Mouse (Mus musculus) cerebellum, adult 2 months (tissue): ENCODE measurements at regions not wholly inside any gene's neighbourhood (a gene's known extent, or its start where the extent isn't known, plus 50 kb on each side); places are given as distances from the start of the nearest gene placed in this dataset.

ENCODE experiments used
- DNase-seq, 2 experiments: peaks; one replicate each; pipeline ENCODE4 v3.0.0; 2021
- H3K27ac ChIP-seq: fragments of 200-500 bp; 2 replicates; pipeline ENCODE4 v1.5.1; 2012; ENCODE audit warnings: low read length, control low read depth, inconsistent platforms; ENCODE audit not compliant: insufficient read depth
- H3K27me3 ChIP-seq: fragments of 200-500 bp; 2 replicates; pipeline ENCODE4 v1.6.1; 2012; ENCODE audit warnings: inconsistent platforms, mild to moderate bottlenecking, low read length, moderate library complexity; ENCODE audit not compliant: control insufficient read depth, insufficient read depth
- H3K4me1 ChIP-seq: fragments of 200-500 bp; 2 replicates; pipeline ENCODE4 v1.6.1; 2011; ENCODE audit warnings: low read length; ENCODE audit not compliant: control insufficient read depth, insufficient read depth
- H3K4me3 ChIP-seq: fragments of 200-500 bp; replicated peaks from 2 replicates; pipeline ENCODE3; 2011; ENCODE audit warnings: mild to moderate bottlenecking, low read depth, low read length, control low read depth; ENCODE audit not compliant: insufficient read depth
- CTCF ChIP-seq: fragments of 200-500 bp; IDR thresholded peaks from 2 replicates; pipeline ENCODE4 v1.5.1; 2011; ENCODE audit warnings: low read depth, mild to moderate bottlenecking, control low read depth, low read length, moderate library complexity, borderline replicate concordance; ENCODE audit not compliant: insufficient read depth
- POLR2A ChIP-seq: fragments of 200-500 bp; IDR thresholded peaks from 2 replicates; pipeline ENCODE4 v1.6.1; 2011; ENCODE audit warnings: low read length, control low read depth, borderline replicate concordance; ENCODE audit not compliant: insufficient read depth
- WGBS: fragments of 180-500 bp; shearing (Covaris S2); methylation state at CpG from one replicate; pipeline ENCODE4 v1.1.7; 2018; 5-methylcytosine and 5-hydroxymethylcytosine counted together

DNA sequence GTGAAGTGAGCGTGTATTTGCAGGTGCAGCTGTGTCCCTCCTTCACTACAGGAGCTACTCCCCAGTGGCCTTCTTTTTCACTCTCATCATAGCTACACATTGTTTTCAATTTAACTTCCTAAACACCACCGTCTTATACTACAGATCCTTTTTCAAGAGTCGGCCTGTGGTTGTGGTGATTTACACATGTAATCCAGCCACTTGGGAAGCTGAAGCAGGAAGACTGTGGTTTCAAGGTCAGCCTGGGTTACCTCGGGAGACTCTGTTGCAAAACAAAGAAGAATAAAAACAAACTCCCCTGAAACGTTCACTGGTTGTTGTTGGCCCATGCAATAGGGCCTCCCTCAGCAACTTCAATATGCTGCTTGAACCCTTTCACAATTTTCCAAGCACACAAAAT lies 153.8 kb upstream of the Kcnh8 start:
- H3K4me3 ChIP-seq: no peak overlapping the region

DNA sequence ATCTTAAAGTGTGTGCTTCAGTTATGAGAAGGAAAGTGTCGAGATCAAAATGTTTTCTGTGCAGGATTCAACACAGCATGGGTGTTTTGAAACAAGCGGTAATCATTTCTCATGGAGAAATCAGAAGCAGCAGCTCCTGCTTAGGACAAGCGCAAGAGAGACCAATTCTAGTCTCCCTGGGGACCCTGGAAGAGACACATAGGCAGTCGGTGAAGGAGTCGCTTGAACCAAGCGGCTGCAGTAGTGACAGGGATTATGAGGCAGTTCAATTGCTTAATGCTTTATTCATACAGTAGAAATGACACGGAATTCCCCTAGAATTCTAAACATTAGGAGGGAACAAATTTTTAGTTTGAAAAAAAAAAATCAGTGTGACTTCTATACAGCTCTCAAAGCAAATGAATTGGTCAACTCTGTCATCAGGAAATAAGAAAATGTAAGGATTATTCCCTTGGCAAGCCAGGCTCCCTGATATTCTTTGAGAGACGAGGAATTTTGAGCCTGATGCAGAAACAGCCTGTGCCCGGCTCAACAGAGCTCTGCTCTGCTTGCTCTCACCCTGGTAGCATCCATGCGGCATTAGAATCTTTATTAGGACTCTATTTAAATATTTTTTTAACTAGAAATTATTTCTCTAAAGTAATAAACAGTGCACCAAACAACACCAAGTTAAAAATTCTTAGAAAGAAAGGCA lies 143.1 kb upstream of the Kcnh8 start:
- TF ChIP-seq POLR2A (no peak), CTCF (no peak)
- WGBS: 36% methylated on average over 10 of the region's 10 CpGs
- DNase-seq: no peak
- no peak overlapping the region for H3K4me3 ChIP-seq
- no peaks in the 10 kb centered on the region; the same call in 1 of the 2 replicates for H3K27me3 ChIP-seq
- H3K27ac ChIP-seq: no peak overlapping the region
- 0 out of 2 replicates have a peak, but pooled peaks cover 2% of the 10 kb centered on the region for H3K4me1 ChIP-seq

More for the DNA sequence above, 153.8 kb upstream of the Kcnh8 start:
- 79% methylated on average over 5 of the region's 5 CpGs for WGBS
- Histone ChIP-seq H3K27me3 (no peaks in the 10 kb centered on the region), H3K4me1 (no peaks in the 10 kb centered on the region), H3K27ac (no peak overlapping the region)
- DNase-seq: no peak
- TF ChIP-seq POLR2A: no peak
- TF ChIP-seq CTCF: no peak

DNA sequence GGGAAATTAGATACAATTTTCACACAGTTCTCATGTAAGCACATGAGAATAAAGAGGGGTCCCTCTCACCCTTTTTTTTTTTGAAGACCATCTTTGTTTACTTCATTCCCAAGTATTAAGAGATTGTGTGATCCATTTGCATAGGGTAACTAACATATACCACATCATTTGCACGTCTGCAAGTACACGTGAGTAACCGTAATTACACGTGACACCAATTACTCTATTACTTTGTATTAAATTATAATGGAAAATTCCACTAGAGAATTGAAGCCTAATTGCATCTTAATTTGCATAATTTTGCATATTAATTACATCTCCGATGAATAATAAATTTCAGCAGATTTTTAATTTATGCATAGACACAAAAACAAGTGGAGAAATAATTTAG lies 142.5 kb upstream of the Kcnh8 start:
- Histone ChIP-seq H3K27me3 (no peaks in the 10 kb centered on the region), H3K27ac (no peak overlapping the region), H3K4me1 (0 out of 2 replicates have a peak, but pooled peaks cover 2% of the 10 kb centered on the region), H3K4me3 (no peak overlapping the region)
- TF ChIP-seq POLR2A (no peak), CTCF (no peak)
- WGBS: 75% methylated on average over 5 of the region's 5 CpGs
- no peak for DNase-seq

DNA sequence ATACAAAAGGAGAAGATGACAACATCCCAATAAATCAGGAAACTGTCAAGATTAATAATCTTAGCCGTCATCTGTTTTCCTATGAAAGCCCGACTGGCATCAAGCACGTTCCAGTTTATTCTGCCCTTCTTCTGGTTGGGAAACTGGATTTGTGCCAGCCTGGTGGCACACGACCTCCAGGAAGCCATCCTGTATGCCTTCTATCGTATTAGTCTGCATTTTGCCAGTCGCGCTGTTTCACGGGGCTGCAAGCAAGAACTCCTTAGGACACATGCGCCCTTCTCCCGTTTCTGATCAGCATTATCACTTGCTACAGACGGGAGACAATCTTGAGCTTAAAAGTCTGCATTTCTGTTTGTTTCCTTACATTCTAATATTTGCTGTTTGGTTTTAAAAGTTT lies 141.2 kb upstream of the Kcnh8 start:
- H3K4me1 ChIP-seq: 0 out of 2 replicates have a peak, but pooled peaks cover 2% of the 10 kb centered on the region
- DNase-seq: peak; percentile 4 to 9
- H3K27me3 ChIP-seq: no peaks in the 10 kb centered on the region
- 34% methylated on average over 11 of the region's 11 CpGs for WGBS
- H3K27ac ChIP-seq: no peak overlapping the region
- no peak for TF ChIP-seq CTCF
- TF ChIP-seq POLR2A: no peak
- H3K4me3 ChIP-seq: no peak overlapping the region

DNA sequence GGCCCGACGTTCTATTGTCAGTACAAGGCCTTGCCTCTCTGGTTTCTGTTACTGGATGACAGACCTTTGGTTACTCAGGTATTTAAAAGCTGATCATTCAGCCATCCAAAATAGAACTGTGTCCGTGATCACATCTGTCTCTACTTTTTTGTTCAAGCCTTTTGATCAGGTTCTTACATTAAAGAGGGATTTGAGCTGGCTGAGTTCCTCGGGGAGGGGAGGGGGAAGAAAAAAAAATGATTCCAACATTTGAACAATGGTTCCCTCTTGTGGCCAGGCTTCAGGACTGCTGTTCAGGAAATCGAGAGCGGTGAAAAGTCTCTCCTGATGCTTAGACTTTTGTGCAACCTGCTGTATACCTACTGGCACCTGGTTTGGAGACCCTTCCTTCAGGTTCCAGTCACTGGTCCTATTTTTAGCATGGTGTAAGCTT lies 140.8 kb upstream of the Kcnh8 start:
- 0 out of 2 replicates have a peak, but pooled peaks cover 2% of the 10 kb centered on the region for H3K4me1 ChIP-seq
- 22% methylated on average over 6 of the region's 6 CpGs for WGBS
- no peak overlapping the region for H3K27ac ChIP-seq
- H3K27me3 ChIP-seq: no peaks in the 10 kb centered on the region
- H3K4me3 ChIP-seq: no peak overlapping the region
- peak; percentile 20 to 22 for DNase-seq
- TF ChIP-seq POLR2A: no peak
- TF ChIP-seq CTCF: peak; percentile 63; the same call in 1 of the 2 replicates

DNA sequence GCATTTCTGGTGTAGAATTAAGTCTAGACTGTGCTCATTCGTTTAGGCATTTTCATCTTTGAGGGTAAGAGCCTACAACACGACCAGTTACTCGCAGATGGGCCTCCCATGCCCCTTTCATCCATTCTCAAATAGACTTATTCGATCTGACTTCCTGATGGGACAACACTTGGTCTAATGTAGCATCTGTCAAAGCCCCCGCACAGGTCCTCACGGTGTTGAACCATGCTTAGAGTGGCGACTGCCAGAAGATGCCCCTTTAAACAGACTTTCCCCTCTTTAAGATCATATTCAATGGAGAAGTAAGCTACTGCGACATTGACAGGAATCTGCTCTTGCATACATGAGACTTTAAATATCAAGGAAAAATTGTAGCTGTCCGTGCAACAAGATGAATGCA lies 140.1 kb upstream of the Kcnh8 start:
- Histone ChIP-seq H3K27me3 (no peaks in the 10 kb centered on the region), H3K4me3 (no peak overlapping the region), H3K4me1 (0 out of 2 replicates have a peak, but pooled peaks cover 2% of the 10 kb centered on the region), H3K27ac (no peak overlapping the region)
- no peak for DNase-seq
- TF ChIP-seq CTCF: no peak
- TF ChIP-seq POLR2A: no peak
- WGBS: 62% methylated on average over 9 of the region's 9 CpGs

DNA sequence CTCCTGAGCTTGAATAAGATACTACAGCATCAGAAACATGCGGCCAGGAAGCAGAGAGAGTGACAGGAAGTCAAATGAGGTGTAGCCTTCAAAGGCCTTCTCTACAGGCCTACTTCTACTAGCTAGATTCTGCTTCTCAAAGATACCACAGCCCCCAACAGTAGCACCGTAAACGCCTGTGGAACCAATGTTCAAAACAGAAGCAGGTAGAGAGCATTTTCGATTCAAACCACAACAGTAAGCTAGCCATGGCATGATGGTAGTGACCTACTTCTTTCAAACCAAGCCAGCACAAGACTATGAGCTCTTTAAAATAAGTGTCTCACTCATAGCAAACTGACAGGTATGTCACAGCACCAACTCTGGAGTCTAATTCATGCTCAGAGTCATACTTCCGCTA lies 134.0 kb upstream of the Kcnh8 start:
- TF ChIP-seq POLR2A (no peak), CTCF (no peak)
- no peak overlapping the region for H3K4me3 ChIP-seq
- no peaks in the 10 kb centered on the region for H3K27me3 ChIP-seq
- no peaks in the 10 kb centered on the region for H3K4me1 ChIP-seq
- 94% methylated on average over 5 of the region's 5 CpGs for WGBS
- no peak overlapping the region for H3K27ac ChIP-seq
- no peak for DNase-seq
